Mouse (Mus musculus) kidney, adult 2 months (tissue): ENCODE results near the gene Trim33. TPM values are rescaled to one million over a fixed set of nuclear protein-coding genes. Genes with fewer than 3 reads are reported as not detected.

ENCODE experiments used
- DNase-seq: peaks from one replicate; pipeline ENCODE4 v3.0.0; 2021
- H3K27ac ChIP-seq: fragments of 200-500 bp; 2 replicates; pipeline ENCODE4 v1.5.1; 2012; ENCODE audit warnings: low read depth, low read length, control low read depth, inconsistent platforms; ENCODE audit not compliant: insufficient read depth
- H3K27me3 ChIP-seq: fragments of 200-500 bp; replicated peaks from 2 replicates; pipeline ENCODE4 v1.6.1; 2012; ENCODE audit warnings: mild to moderate bottlenecking, moderate library complexity, low read length, inconsistent platforms; ENCODE audit not compliant: control insufficient read depth, insufficient read depth
- H3K36me3 ChIP-seq: fragments of 200-500 bp; 2 replicates; pipeline ENCODE4 v1.6.1; 2012; ENCODE audit warnings: mild to moderate bottlenecking, moderate library complexity, low read length, inconsistent platforms; ENCODE audit not compliant: control insufficient read depth, insufficient read depth
- H3K4me1 ChIP-seq: fragments of 200-500 bp; 2 replicates; pipeline ENCODE4 v1.6.1; 2011; ENCODE audit warnings: low read length; ENCODE audit not compliant: control insufficient read depth, insufficient read depth
- H3K4me3 ChIP-seq: fragments of 200-500 bp; 2 replicates; pipeline ENCODE4 v1.5.1; 2011; ENCODE audit warnings: mild to moderate bottlenecking, low read depth, low read length, control low read depth; ENCODE audit not compliant: insufficient read depth
- CTCF ChIP-seq: fragments of 200-500 bp; conservative IDR thresholded peaks from 2 replicates; pipeline ENCODE4 v1.5.1; 2011; ENCODE audit warnings: low read depth, mild to moderate bottlenecking, control low read depth, low read length, moderate library complexity, mixed read lengths; ENCODE audit not compliant: insufficient read depth, insufficient read length
- POLR2A ChIP-seq: fragments of 200-500 bp; IDR thresholded peaks from one replicate; pipeline ENCODE4 v1.6.1; 2011; ENCODE audit warnings: low read depth, low read length, control low read depth
- WGBS: fragments of 180-500 bp; shearing (Covaris S2); methylation state at CpG from one replicate; pipeline ENCODE4 v1.1.7; 2018; 5-methylcytosine and 5-hydroxymethylcytosine counted together
- polyA plus RNA-seq: library from polyadenylated mRNA; depleted of rRNA; stranded (reverse); fragments of >200 nt; gene quantifications from 2 replicates; pipeline ENCODE4 v1.2.3, GENCODE M21; 2012; rRNA removed

The Trim33 gene
- polyA plus RNA-seq, 1 experiment, result 10.9 TPM

DNA sequence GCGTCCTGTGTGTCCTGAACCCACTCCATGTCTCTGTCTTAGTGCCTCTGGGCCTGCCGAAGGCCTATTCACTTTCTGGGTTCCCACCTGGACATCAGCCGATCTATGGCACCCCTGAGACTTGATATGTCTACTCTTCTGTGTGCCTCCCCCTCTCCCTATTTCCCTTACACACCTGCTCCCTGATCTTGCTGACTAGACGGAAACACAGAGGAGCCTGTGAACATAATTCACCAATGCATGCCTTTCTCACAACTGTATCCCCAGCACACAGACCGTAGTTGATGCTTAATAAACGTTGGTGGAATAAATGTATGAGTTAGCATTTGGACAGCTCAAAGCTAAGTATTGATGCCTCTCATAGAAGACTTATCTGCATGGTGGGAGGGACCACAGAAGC lies 121.7 kb downstream of the Trim33 start:
- Histone ChIP-seq H3K27me3 (no peaks in the 10 kb centered on the region), H3K4me3 (no peak overlapping the region), H3K4me1 (no peaks in the 10 kb centered on the region), H3K36me3 (no peaks in the 10 kb centered on the region), H3K27ac (no peak overlapping the region)
- DNase-seq, result no peak
- 83% methylated on average over 6 of the region's 6 CpGs for WGBS
- no peak for TF ChIP-seq CTCF

DNA sequence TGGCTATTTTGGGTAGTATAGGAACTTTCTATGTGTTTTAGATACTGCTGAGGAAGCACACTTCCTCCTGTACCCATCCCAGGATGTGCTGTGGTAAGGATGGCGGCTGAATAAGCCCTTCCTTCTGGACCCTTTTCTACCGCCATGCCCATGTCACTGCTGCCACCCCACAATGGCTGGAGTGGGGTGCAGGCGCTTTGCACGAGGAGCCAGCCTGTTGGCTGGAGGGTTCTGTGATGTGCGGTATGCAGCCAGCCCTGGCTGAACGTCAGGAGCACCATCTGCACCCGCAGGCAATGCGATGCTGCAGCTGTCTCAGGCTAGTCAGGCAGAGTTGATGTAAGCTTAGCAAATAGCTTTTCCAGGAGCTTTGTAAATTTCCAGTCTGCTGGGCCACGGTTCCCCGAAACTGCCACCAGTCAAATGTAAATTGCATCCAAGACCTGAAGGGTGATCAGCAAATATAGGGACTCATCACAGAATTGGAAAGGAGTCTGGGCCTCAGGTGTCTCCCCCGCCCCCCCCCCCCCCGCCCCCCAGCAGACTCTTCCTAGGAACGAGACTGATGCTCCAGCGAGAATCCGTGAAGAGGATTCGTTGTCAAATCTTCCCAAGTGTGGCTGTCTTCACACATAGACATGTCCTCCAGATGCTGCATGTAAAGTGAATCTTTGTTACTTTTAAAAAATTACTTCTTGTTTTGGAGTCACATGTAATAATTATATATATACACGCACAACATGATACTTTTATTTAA lies 122.4 kb downstream of the Trim33 start:
- no peak for DNase-seq
- WGBS, result 60% methylated on average over 17 of the region's 17 CpGs
- no peak overlapping the region for H3K4me3 ChIP-seq
- no peak overlapping the region for H3K27ac ChIP-seq
- H3K27me3 ChIP-seq, result no peaks in the 10 kb centered on the region
- TF ChIP-seq POLR2A (no peak), CTCF (no peak)
- H3K4me1 ChIP-seq, result no peaks in the 10 kb centered on the region
- no peaks in the 10 kb centered on the region for H3K36me3 ChIP-seq

DNA sequence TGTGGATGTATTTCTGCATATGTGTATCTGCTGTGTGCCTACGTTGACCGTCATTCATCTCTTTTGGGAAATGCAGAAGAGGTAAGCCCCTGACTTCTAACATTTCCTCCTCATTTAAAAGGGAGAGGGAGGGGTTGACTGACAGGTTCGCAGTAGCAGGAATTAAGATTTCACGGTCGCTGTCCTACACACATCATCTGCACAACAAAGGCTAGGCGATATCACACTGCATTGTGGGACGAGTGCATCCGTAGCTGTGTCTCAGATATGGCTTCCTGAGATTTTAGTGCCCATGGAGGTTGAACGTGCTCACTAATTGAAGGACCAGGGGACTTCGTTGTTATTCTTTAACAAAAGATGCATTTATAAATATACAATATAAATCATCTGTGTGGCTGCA lies 123.1 kb downstream of the Trim33 start:
- Histone ChIP-seq H3K4me3 (no peak overlapping the region), H3K4me1 (no peaks in the 10 kb centered on the region), H3K27me3 (no peaks in the 10 kb centered on the region), H3K36me3 (no peaks in the 10 kb centered on the region), H3K27ac (no peak overlapping the region)
- 73% methylated on average over 10 of the region's 10 CpGs for WGBS
- DNase-seq, result no peak
- TF ChIP-seq POLR2A (no peak), CTCF (no peak)

DNA sequence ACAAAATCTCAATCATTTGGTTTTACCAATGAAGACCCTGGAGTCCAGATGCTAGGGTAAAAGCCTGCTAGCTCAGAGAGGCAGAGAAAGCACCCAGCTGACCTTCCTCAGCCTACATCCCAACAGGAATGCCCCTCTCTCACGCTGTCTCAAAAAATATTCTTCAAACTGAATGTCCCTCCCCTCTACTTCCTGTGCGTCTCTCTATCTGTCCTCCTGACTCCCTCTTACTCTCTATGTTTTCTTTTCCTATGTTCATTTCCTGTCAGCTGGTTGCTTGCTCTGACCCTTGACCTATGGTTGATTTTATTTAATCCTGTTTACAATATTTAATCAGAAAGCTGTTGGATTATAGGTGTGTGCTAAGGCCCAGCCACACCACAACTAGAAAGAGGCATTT lies 126.0 kb downstream of the Trim33 start:
- TF ChIP-seq POLR2A (no peak), CTCF (no peak)
- no peak for DNase-seq
- Histone ChIP-seq H3K27ac (no peak overlapping the region), H3K36me3 (no peaks in the 10 kb centered on the region), H3K4me3 (no peak overlapping the region), H3K27me3 (no peaks in the 10 kb centered on the region), H3K4me1 (no peaks in the 10 kb centered on the region)
- 74% methylated on average over 2 of the region's 2 CpGs for WGBS

DNA sequence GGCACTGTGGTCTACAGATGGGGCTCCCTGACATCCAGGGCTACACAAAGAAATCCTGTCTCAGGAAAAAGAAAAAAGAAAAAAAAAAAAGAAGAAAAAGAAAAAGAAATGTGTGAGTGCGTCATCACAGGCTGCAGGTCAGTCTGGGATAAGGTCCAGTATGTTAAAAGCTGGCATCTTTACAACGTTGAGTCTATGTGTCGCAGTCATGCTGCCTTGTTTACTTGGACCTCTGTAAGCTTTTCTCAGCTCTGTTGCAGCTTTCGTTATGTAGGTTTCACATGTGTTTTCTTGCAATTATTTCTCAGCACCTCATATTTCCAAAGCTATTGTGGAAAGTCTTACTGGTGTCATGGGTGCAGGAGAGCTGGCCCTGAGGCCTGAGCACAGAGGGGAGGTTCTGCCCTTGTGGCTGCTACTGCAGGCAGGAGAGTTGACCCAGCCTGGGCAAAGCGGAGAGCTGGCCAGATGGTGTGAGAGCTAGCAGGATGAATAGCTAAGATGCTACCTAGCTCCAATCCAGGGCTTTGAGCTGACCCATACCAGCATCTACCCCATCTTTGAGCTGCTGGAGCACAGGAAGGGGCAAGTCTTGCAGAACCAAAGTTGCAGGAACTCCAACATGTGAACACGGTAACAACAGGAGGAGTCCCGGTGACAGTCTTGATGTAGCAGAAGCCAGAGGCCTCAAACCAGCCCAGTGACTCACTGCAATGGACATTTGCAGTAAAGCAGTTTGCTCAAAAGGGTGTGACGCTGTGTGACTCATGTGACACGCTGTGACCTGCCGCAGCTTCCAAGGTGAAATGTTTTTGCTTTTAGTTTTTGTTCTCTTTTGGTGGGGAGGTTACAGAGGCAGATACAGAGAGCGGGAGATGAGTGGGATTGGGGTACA lies 127.0 kb downstream of the Trim33 start:
- no peak for TF ChIP-seq CTCF
- TF ChIP-seq POLR2A, result no peak
- H3K4me1 ChIP-seq, result no peaks in the 10 kb centered on the region
- WGBS, result 78% methylated on average over 11 of the region's 11 CpGs
- H3K36me3 ChIP-seq, result no peaks in the 10 kb centered on the region
- H3K27me3 ChIP-seq, result no peaks in the 10 kb centered on the region
- no peak overlapping the region for H3K27ac ChIP-seq
- H3K4me3 ChIP-seq, result no peak overlapping the region
- no peak for DNase-seq

Other genes with a start within 250 kb of the Trim33 start
- 13.3 and 17.2 TPM in 2 replicates for gene Nras, start 221.0 kb upstream of the Trim33 start, polyA plus RNA-seq
- 0.04 and 5.1 TPM in 2 replicates for gene Ampd1, start 205.3 kb upstream of the Trim33 start, polyA plus RNA-seq
- 0.62 and 0.67 TPM in 2 replicates for gene Dennd2c, start 176.7 kb upstream of the Trim33 start, polyA plus RNA-seq
- gene Bcas2, start 107.6 kb upstream of the Trim33 start, polyA plus RNA-seq, result 24.0 and 27.7 TPM in 2 replicates